Mouse (Mus musculus) lung, postnatal 0 days (tissue): Measurements from ENCODE around the gene Anks6.

Source experiments
- CTCF ChIP-seq: IDR thresholded peaks from 2 replicates; pipeline ENCODE4 v1.5.1; 2016; ENCODE audit warnings: antibody characterized with exemption, mild to moderate bottlenecking
- EP300 ChIP-seq: IDR thresholded peaks from 2 replicates; pipeline ENCODE4 v1.6.1; 2016; ENCODE audit warnings: antibody characterized with exemption, mild to moderate bottlenecking, control low read depth

DNA sequence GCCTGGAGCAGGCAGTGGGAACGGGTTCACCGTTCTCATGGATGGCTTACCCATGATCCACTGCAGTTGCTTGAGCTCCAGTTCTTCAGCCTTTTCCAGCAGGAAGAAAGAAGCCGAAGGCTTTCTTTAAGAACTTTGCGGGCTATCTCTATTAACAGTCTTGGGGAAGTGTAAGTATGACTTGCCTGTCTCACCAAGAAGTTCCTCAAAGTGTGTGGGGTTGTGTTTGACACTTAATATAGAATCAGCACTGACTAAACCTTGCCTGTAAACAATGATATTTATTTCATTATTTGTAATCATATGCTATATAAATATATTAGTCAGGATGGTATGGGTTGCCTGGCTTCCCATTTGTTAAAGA is 23.4 kb upstream of the Anks6 start:
- TF ChIP-seq CTCF: no peak
- no peak for TF ChIP-seq EP300
